Mouse (Mus musculus): Measurements from ENCODE around the gene Zfp148. TPM values are rescaled to one million over a fixed set of nuclear protein-coding genes. Genes with fewer than 3 reads are reported as not detected.
A peak's percentile ranks its signal among the peaks of the same experiment; 100 is the strongest.

The Zfp148 gene
- polyA plus RNA-seq, 1 experiment from 2014 or later = 55.1 TPM

DNA sequence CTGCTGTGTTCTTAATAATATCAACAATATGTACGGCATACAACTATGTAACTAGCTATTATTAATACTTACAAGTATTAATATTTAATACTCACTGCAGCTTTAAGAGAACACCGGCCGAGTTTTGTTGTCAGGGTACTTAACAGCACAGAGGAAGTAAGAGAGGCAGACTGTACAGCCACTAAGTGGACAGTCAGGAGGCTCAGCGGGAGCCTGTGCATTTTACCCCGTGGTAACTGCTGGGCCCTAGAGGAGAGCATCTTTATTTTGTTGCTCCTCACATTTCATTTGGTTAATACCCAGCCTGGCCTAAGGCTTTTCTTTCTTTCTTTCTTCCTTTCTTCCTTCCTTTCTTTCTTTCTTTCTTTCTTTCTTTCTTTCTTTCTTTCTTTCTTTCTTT is 8.0 kb upstream of the Zfp148 start:
- no peaks in the 10 kb centered on the region for H3K4me1 ChIP-seq (ENCODE audit: control insufficient read depth, insufficient read depth, low read length)
- H3K9ac ChIP-seq (replicated peaks; ENCODE audit: low read depth, low read length) = no peak overlapping the region
- H3K27me3 ChIP-seq (ENCODE audit: control insufficient read depth, insufficient read depth, low read length) = no peaks in the 10 kb centered on the region
- no peaks in the 10 kb centered on the region for H3K36me3 ChIP-seq (ENCODE audit: control insufficient read depth, insufficient read depth, low read length)
- no peak overlapping the region for H3K4me3 ChIP-seq (ENCODE audit: low read depth, low read length)
- 53% methylated on average over 5 of the region's 5 CpGs for WGBS
- H3K4me2 ChIP-seq (replicated peaks; ENCODE audit: low read depth, low read length) = no peak overlapping the region
- ATAC-seq (ENCODE audit: insufficient number of reproducible peaks, insufficient read depth, low FRiP score, low read depth) = no peak
- H3K9me3 ChIP-seq (ENCODE audit: control insufficient read depth, low read depth, low read length) = no peaks in the 10 kb centered on the region
- H3K27ac ChIP-seq (ENCODE audit: low read length) = no peak overlapping the region

GRCm38 (mm10) chr16:33373326-33373725 is 7.3 kb upstream of the Zfp148 start:
- H3K4me2 ChIP-seq (replicated peaks; ENCODE audit: low read depth, low read length) = no peak overlapping the region
- H3K27me3 ChIP-seq (ENCODE audit: control insufficient read depth, insufficient read depth, low read length) = no peaks in the 10 kb centered on the region
- WGBS = 88% methylated on average over 2 of the region's 2 CpGs

GRCm38 (mm10) chr16:33376266-33376665 is 4.4 kb upstream of the Zfp148 start:
- Histone ChIP-seq H3K4me2 (replicated peaks; ENCODE audit: low read depth, low read length) (no peak overlapping the region), H3K27ac (ENCODE audit: low read length) (no peak overlapping the region), H3K27me3 (ENCODE audit: control insufficient read depth, insufficient read depth, low read length) (no peaks in the 10 kb centered on the region), H3K36me3 (ENCODE audit: control insufficient read depth, insufficient read depth, low read length) (no peaks in the 10 kb centered on the region), H3K4me3 (ENCODE audit: low read depth, low read length) (no peak overlapping the region), H3K9ac (replicated peaks; ENCODE audit: low read depth, low read length) (no peak overlapping the region), H3K4me1 (ENCODE audit: control insufficient read depth, insufficient read depth, low read length) (0 out of 2 replicates have a peak, but pooled peaks cover 5% of the 10 kb centered on the region), H3K9me3 (ENCODE audit: control insufficient read depth, low read depth, low read length) (no peaks in the 10 kb centered on the region)
- 80% methylated on average over 5 of the region's 5 CpGs for WGBS
- no peak for ATAC-seq (ENCODE audit: insufficient number of reproducible peaks, insufficient read depth, low FRiP score, low read depth)

More at GRCm38 (mm10) chr16:33373326-33373725, 7.3 kb upstream of the Zfp148 start:
- Histone ChIP-seq H3K4me3 (ENCODE audit: low read depth, low read length) (no peak overlapping the region), H3K4me1 (ENCODE audit: control insufficient read depth, insufficient read depth, low read length) (no peaks in the 10 kb centered on the region), H3K27ac (ENCODE audit: low read length) (no peak overlapping the region), H3K36me3 (ENCODE audit: control insufficient read depth, insufficient read depth, low read length) (no peaks in the 10 kb centered on the region), H3K9me3 (ENCODE audit: control insufficient read depth, low read depth, low read length) (no peaks in the 10 kb centered on the region), H3K9ac (replicated peaks; ENCODE audit: low read depth, low read length) (no peak overlapping the region)
- ATAC-seq (ENCODE audit: insufficient number of reproducible peaks, insufficient read depth, low FRiP score, low read depth) = no peak

GRCm38 (mm10) chr16:33379219-33379943 is 1.3 kb upstream of the Zfp148 start:
- peak overlapping the region; percentile 65 for H3K4me2 ChIP-seq (replicated peaks; ENCODE audit: low read depth, low read length)
- no peaks in the 10 kb centered on the region for H3K9me3 ChIP-seq (ENCODE audit: control insufficient read depth, low read depth, low read length)
- ATAC-seq (ENCODE audit: insufficient number of reproducible peaks, insufficient read depth, low FRiP score, low read depth) = no peak
- no peaks in the 10 kb centered on the region for H3K27me3 ChIP-seq (ENCODE audit: control insufficient read depth, insufficient read depth, low read length)
- no peaks in the 10 kb centered on the region; the same call in 1 of the 2 replicates for H3K36me3 ChIP-seq (ENCODE audit: control insufficient read depth, insufficient read depth, low read length)
- peak overlapping the region; percentile 90; the same call in 1 of the 2 replicates for H3K4me3 ChIP-seq (ENCODE audit: low read depth, low read length)
- WGBS = 55% methylated on average over 6 of the region's 6 CpGs
- peak overlapping the region; percentile 94; the same call in 1 of the 2 replicates for H3K9ac ChIP-seq (replicated peaks; ENCODE audit: low read depth, low read length)
- H3K27ac ChIP-seq (ENCODE audit: low read length) = no peak overlapping the region; the same call in 1 of the 2 replicates
- peaks cover 10% of the 10 kb centered on the region; the same call in 1 of the 2 replicates for H3K4me1 ChIP-seq (ENCODE audit: control insufficient read depth, insufficient read depth, low read length)

- H3K27ac ChIP-seq (ENCODE audit: low read length) = peak overlapping the region; percentile 92
- peak overlapping the region; percentile 90 for H3K4me3 ChIP-seq (ENCODE audit: low read depth, low read length)
- no peaks in the 10 kb centered on the region; the same call in 1 of the 2 replicates for H3K36me3 ChIP-seq (ENCODE audit: control insufficient read depth, insufficient read depth, low read length)
- H3K9me3 ChIP-seq (ENCODE audit: control insufficient read depth, low read depth, low read length) = no peaks in the 10 kb centered on the region
- WGBS = under 1% methylated on average over 40 of the region's 80 CpGs
- H3K4me1 ChIP-seq (ENCODE audit: control insufficient read depth, insufficient read depth, low read length) = peaks cover 10% of the 10 kb centered on the region; the same call in 1 of the 2 replicates
- peak; percentile 78 for ATAC-seq (ENCODE audit: insufficient number of reproducible peaks, insufficient read depth, low FRiP score, low read depth)
- H3K27me3 ChIP-seq (ENCODE audit: control insufficient read depth, insufficient read depth, low read length) = no peaks in the 10 kb centered on the region
- peak overlapping the region; percentile 94 for H3K9ac ChIP-seq (replicated peaks; ENCODE audit: low read depth, low read length)
- peak overlapping the region; percentile 86 for H3K4me2 ChIP-seq (replicated peaks; ENCODE audit: low read depth, low read length)
Observed at GRCm38 (mm10) chr16:33380882-33381613, 412 bp downstream of the Zfp148 start.

DNA sequence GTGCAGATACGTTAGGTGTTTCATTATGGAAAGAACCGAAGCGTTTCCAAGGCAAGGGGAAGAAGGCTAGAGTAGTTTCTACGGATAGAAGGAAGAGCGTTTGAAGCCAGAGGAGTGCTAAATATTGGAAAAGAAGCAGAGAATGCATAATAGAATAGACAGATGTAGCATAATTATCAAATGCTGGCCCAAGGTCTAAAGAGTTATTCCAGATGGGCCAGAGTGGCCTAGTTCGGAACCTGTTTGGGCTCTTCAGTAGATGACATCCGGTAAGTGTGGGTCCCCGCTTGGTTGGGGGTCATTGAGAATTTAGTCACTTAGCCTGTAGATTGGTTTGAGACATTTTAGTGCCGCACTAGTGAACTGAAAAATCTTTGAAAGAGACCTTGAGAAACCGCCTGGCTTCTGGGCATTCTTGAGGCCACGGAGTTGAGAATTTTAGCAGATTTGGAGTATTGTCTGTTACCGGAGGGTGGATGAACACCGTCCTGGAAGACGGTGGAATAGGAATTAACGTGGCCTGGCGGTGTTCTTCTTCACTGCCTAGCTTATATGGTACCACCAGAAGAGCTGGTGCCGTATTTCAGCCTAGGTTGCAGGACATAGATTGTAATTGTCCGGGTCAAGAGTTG is 1.1 kb downstream of the Zfp148 start:
- Histone ChIP-seq H3K27me3 (ENCODE audit: control insufficient read depth, insufficient read depth, low read length) (no peaks in the 10 kb centered on the region), H3K9me3 (ENCODE audit: control insufficient read depth, low read depth, low read length) (no peaks in the 10 kb centered on the region), H3K36me3 (ENCODE audit: control insufficient read depth, insufficient read depth, low read length) (no peaks in the 10 kb centered on the region; the same call in 1 of the 2 replicates), H3K4me3 (ENCODE audit: low read depth, low read length) (peak overlapping the region; percentile 90), H3K4me1 (ENCODE audit: control insufficient read depth, insufficient read depth, low read length) (peaks cover 10% of the 10 kb centered on the region; the same call in 1 of the 2 replicates), H3K27ac (ENCODE audit: low read length) (peak overlapping the region; percentile 92), H3K4me2 (replicated peaks; ENCODE audit: low read depth, low read length) (peak overlapping the region; percentile 86), H3K9ac (replicated peaks; ENCODE audit: low read depth, low read length) (peak overlapping the region; percentile 94)
- ATAC-seq (ENCODE audit: insufficient number of reproducible peaks, insufficient read depth, low FRiP score, low read depth) = no peak
- WGBS = 3% methylated on average over 18 of the region's 18 CpGs

DNA sequence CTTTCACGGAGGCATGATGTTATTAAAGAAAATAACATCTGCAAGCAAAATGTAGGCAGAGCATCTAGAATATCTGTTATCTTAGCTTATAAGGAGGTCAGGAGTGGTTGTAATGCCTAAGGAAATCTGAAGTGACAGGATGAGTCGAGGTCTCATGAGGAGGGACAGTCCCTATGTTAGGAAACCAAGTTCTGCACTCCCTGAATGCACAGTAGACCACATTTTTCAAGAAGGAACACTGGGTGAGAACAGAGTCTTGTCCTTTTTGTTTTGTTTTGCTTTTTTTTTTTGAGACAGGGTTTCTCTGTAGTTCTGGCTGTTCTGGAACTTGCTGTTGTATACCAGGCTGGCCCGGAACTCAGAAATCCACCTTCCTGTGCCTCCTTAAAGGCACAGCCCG is 1.7 kb downstream of the Zfp148 start:
- Histone ChIP-seq H3K27me3 (ENCODE audit: control insufficient read depth, insufficient read depth, low read length) (no peaks in the 10 kb centered on the region), H3K9ac (replicated peaks; ENCODE audit: low read depth, low read length) (peak overlapping the region; percentile 94), H3K4me1 (ENCODE audit: control insufficient read depth, insufficient read depth, low read length) (peaks cover 10% of the 10 kb centered on the region; the same call in 1 of the 2 replicates), H3K9me3 (ENCODE audit: control insufficient read depth, low read depth, low read length) (no peaks in the 10 kb centered on the region), H3K36me3 (ENCODE audit: control insufficient read depth, insufficient read depth, low read length) (no peaks in the 10 kb centered on the region; the same call in 1 of the 2 replicates), H3K27ac (ENCODE audit: low read length) (peak overlapping the region; percentile 92; the same call in 1 of the 2 replicates), H3K4me3 (ENCODE audit: low read depth, low read length) (peak overlapping the region; percentile 90), H3K4me2 (replicated peaks; ENCODE audit: low read depth, low read length) (peak overlapping the region; percentile 86)
- 32% methylated on average over 4 of the region's 4 CpGs for WGBS
- no peak for ATAC-seq (ENCODE audit: insufficient number of reproducible peaks, insufficient read depth, low FRiP score, low read depth)

DNA sequence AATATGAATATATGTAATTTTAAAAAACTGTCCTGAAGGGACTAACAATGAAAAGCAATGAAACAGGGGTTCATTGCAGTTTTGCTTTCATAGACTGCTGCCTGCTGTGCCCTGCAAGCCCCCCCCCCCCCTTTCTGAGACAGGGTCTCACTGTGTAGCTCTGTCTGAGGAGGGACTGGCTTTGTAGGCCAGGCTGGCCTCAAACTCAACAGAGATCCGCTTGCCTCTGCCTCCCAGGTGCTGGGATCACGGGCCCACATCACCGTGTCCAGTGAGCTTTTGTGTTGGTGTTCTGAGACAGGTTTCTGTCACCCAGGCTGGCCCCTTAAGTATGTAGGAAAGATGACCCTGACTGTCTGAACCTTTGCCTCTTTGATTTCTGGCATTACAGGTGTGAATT is 2.9 kb downstream of the Zfp148 start:
- Histone ChIP-seq H3K27me3 (ENCODE audit: control insufficient read depth, insufficient read depth, low read length) (no peaks in the 10 kb centered on the region), H3K4me2 (replicated peaks; ENCODE audit: low read depth, low read length) (no peak overlapping the region), H3K36me3 (ENCODE audit: control insufficient read depth, insufficient read depth, low read length) (no peaks in the 10 kb centered on the region; the same call in 1 of the 2 replicates), H3K4me3 (ENCODE audit: low read depth, low read length) (no peak overlapping the region), H3K9me3 (ENCODE audit: control insufficient read depth, low read depth, low read length) (no peaks in the 10 kb centered on the region), H3K9ac (replicated peaks; ENCODE audit: low read depth, low read length) (no peak overlapping the region), H3K27ac (ENCODE audit: low read length) (no peak overlapping the region), H3K4me1 (ENCODE audit: control insufficient read depth, insufficient read depth, low read length) (peaks cover 10% of the 10 kb centered on the region; the same call in 1 of the 2 replicates)
- 95% methylated on average over 3 of the region's 3 CpGs for WGBS
- no peak for ATAC-seq (ENCODE audit: insufficient number of reproducible peaks, insufficient read depth, low FRiP score, low read depth)

Measured in stomach, embryonic 14.5 days (tissue).